Mouse (Mus musculus): ENCODE measurements around the gene Flt4. TPM values are rescaled to one million over a fixed set of nuclear protein-coding genes. Genes with fewer than 3 reads are reported as not detected.

The Flt4 gene
- polyA plus RNA-seq, 1 experiment from 2014 or later, result 4.5 TPM

DNA sequence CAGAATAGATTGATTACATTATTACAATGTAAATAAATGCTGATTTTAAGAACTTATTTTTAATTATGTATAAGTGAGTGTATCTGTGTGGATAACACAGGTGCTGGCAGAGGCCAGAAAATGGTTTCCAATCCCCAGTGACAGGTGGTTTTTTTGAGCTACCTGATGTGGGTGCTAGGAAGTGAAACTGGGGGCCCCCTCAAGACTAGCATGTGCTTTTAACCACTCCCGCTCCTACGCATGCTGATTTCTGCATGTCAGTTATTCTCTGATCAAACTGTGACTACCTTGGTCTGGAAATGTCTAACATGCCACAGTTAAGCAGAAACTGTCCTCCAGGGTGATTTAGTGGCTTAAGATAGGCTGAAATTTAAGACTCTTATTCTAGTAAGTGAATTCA is 87.4 kb downstream of the Flt4 start:
- no peak overlapping the region for H3K4me3 ChIP-seq (ENCODE audit: low read depth, low read length)
- no peaks in the 10 kb centered on the region for H3K9me3 ChIP-seq (ENCODE audit: control insufficient read depth, low read length)
- DNase-seq (ENCODE audit: low spot score) (no peak), ATAC-seq (ENCODE audit: insufficient number of reproducible peaks, low FRiP score, low TSS enrichment, low read depth) (no peak)
- no peaks in the 10 kb centered on the region for H3K4me1 ChIP-seq (ENCODE audit: control insufficient read depth, insufficient read depth, low read length)
- H3K27me3 ChIP-seq (ENCODE audit: control insufficient read depth, insufficient read depth, low read length), result no peaks in the 10 kb centered on the region
- H3K27ac ChIP-seq (replicated peaks; ENCODE audit: low read depth, low read length), result no peak overlapping the region
- no peak overlapping the region for H3K9ac ChIP-seq (ENCODE audit: low read length)
- 95% methylated on average over 2 of the region's 2 CpGs for WGBS
- peaks cover 23% of the 10 kb centered on the region for H3K36me3 ChIP-seq (ENCODE audit: control insufficient read depth, insufficient read depth, low read length)
- no peak overlapping the region for H3K4me2 ChIP-seq (ENCODE audit: low read depth, severe bottlenecking)

DNA sequence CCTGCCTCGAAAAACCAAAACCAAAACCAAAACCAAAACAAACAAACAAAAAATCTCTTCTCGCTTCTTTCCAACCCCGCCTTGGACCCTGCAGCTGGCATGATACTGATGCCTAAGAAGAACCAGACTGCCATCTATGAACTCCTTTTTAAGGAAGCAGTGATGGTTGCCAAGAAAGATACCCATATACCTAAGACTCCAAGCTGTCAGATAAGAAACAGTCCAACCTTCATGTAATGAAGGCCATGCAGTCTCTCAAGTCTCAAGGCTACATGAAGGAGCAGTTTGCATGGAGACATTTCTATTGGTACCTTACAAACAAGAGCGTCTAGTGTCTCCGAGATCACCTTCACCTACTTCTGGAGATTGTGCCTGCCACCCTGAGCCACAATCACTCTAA is 88.7 kb downstream of the Flt4 start:
- peaks cover 28% of the 10 kb centered on the region for H3K36me3 ChIP-seq (ENCODE audit: control insufficient read depth, insufficient read depth, low read length)
- no peak overlapping the region for H3K9ac ChIP-seq (ENCODE audit: low read length)
- no peak for DNase-seq (ENCODE audit: low spot score)
- H3K4me3 ChIP-seq (ENCODE audit: low read depth, low read length), result no peak overlapping the region
- ATAC-seq (ENCODE audit: insufficient number of reproducible peaks, low FRiP score, low TSS enrichment, low read depth), result no peak
- H3K27ac ChIP-seq (replicated peaks; ENCODE audit: low read depth, low read length), result no peak overlapping the region
- no peaks in the 10 kb centered on the region for H3K27me3 ChIP-seq (ENCODE audit: control insufficient read depth, insufficient read depth, low read length)
- H3K9me3 ChIP-seq (ENCODE audit: control insufficient read depth, low read length), result no peaks in the 10 kb centered on the region
- 94% methylated on average over 5 of the region's 5 CpGs for WGBS
- no peak overlapping the region for H3K4me2 ChIP-seq (ENCODE audit: low read depth, severe bottlenecking)
- H3K4me1 ChIP-seq (ENCODE audit: control insufficient read depth, insufficient read depth, low read length), result no peaks in the 10 kb centered on the region

DNA sequence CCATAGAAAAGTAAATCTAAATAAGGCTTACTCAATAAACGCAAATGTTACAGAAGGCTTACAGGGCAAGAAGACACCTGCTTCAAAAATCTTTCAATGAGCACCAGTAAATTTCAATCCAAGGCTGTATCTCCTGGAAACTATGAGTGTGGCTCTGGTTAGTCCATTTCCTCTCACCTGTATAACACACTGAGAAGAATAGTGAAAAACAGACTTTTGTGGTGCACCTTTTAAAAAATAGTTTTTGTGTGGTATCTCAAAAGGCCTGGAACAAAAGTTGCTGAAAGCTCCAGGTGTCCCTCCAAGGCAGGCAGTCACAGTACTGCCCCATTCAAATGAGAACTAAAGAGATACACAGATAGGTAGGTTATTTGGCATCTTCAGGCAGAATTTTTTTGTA is 90.0 kb downstream of the Flt4 start:
- H3K4me1 ChIP-seq (ENCODE audit: control insufficient read depth, insufficient read depth, low read length), result no peaks in the 10 kb centered on the region
- H3K36me3 ChIP-seq (ENCODE audit: control insufficient read depth, insufficient read depth, low read length), result peaks cover 30% of the 10 kb centered on the region
- H3K4me2 ChIP-seq (ENCODE audit: low read depth, severe bottlenecking), result no peak overlapping the region
- ATAC-seq (ENCODE audit: insufficient number of reproducible peaks, low FRiP score, low TSS enrichment, low read depth) (no peak), DNase-seq (ENCODE audit: low spot score) (no peak)
- 96% methylated on average over 1 of the region's 1 CpGs for WGBS
- H3K27me3 ChIP-seq (ENCODE audit: control insufficient read depth, insufficient read depth, low read length), result no peaks in the 10 kb centered on the region
- no peaks in the 10 kb centered on the region for H3K9me3 ChIP-seq (ENCODE audit: control insufficient read depth, low read length)
- no peak overlapping the region for H3K4me3 ChIP-seq (ENCODE audit: low read depth, low read length)
- no peak overlapping the region for H3K9ac ChIP-seq (ENCODE audit: low read length)
- H3K27ac ChIP-seq (replicated peaks; ENCODE audit: low read depth, low read length), result no peak overlapping the region

DNA sequence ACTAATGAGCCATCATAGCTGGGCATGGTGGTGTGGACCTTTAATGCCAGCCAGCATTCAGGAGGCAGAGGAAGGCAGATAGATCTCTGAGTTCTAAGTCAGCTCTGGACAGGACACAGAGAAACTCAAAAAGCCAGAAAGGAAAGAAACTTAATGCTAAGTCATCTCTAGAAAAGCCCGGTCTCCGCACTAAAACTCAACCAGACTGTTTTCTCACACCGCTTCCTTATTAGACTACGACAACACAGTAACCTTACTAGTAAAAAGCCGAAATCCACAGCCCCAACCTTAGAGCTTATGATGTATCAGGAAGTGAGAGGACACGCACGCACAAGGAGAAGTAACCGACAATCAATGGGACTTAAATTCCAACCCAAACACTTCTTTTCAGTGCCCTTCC is 93.0 kb downstream of the Flt4 start:
- Histone ChIP-seq H3K9ac (ENCODE audit: low read length) (no peak overlapping the region), H3K4me1 (ENCODE audit: control insufficient read depth, insufficient read depth, low read length) (no peaks in the 10 kb centered on the region), H3K36me3 (ENCODE audit: control insufficient read depth, insufficient read depth, low read length) (peaks cover 27% of the 10 kb centered on the region), H3K4me3 (ENCODE audit: low read depth, low read length) (no peak overlapping the region), H3K4me2 (ENCODE audit: low read depth, severe bottlenecking) (no peak overlapping the region), H3K27me3 (ENCODE audit: control insufficient read depth, insufficient read depth, low read length) (no peaks in the 10 kb centered on the region), H3K9me3 (ENCODE audit: control insufficient read depth, low read length) (no peaks in the 10 kb centered on the region), H3K27ac (replicated peaks; ENCODE audit: low read depth, low read length) (no peak overlapping the region)
- ATAC-seq (ENCODE audit: insufficient number of reproducible peaks, low FRiP score, low TSS enrichment, low read depth) (no peak), DNase-seq (ENCODE audit: low spot score) (no peak)
- WGBS, result 96% methylated on average over 8 of the region's 8 CpGs

Other genes with a start within 250 kb of the Flt4 start
- not detected in 2 replicates for gene Olfr1389, start 186.2 kb upstream of the Flt4 start, polyA plus RNA-seq (2014; fragmentation: Nextera tagmentation; extraction: Ambion mirVana)
- 0.11 and 0.14 TPM in 2 replicates for gene Olfr1388, start 172.6 kb upstream of the Flt4 start, polyA plus RNA-seq (2014; fragmentation: Nextera tagmentation; extraction: Ambion mirVana)
- gene Olfr1387, start 153.9 kb upstream of the Flt4 start, polyA plus RNA-seq (2014; fragmentation: Nextera tagmentation; extraction: Ambion mirVana), result not detected in 2 replicates
- gene Olfr1386, start 144.2 kb upstream of the Flt4 start, polyA plus RNA-seq (2014; fragmentation: Nextera tagmentation; extraction: Ambion mirVana), result not detected in 2 replicates
- gene Olfr1385, start 120.2 kb upstream of the Flt4 start, polyA plus RNA-seq (2014; fragmentation: Nextera tagmentation; extraction: Ambion mirVana), result not detected in 2 replicates
- gene Olfr1384, start 102.5 kb upstream of the Flt4 start, polyA plus RNA-seq (2014; fragmentation: Nextera tagmentation; extraction: Ambion mirVana), result not detected in 2 replicates
- gene Olfr1383, start 89.6 kb upstream of the Flt4 start, polyA plus RNA-seq (2014; fragmentation: Nextera tagmentation; extraction: Ambion mirVana), result not detected in 2 replicates
- not detected in 2 replicates for gene Olfr1382, start 81.0 kb upstream of the Flt4 start, polyA plus RNA-seq (2014; fragmentation: Nextera tagmentation; extraction: Ambion mirVana)
- not detected in 2 replicates for gene Olfr1381, start 65.8 kb upstream of the Flt4 start, polyA plus RNA-seq (2014; fragmentation: Nextera tagmentation; extraction: Ambion mirVana)
- not detected in 2 replicates for gene Olfr1380, start 52.4 kb upstream of the Flt4 start, polyA plus RNA-seq (2014; fragmentation: Nextera tagmentation; extraction: Ambion mirVana)
- not detected in 2 replicates for gene Scgb3a1, start 54.3 kb downstream of the Flt4 start, polyA plus RNA-seq (2014; fragmentation: Nextera tagmentation; extraction: Ambion mirVana)
- 51.5 and 53.9 TPM in 2 replicates for gene Cnot6, start 103.5 kb downstream of the Flt4 start, polyA plus RNA-seq (2014; fragmentation: Nextera tagmentation; extraction: Ambion mirVana)
- 36.3 and 37.2 TPM in 2 replicates for gene Gfpt2, start 184.9 kb downstream of the Flt4 start, polyA plus RNA-seq (2014; fragmentation: Nextera tagmentation; extraction: Ambion mirVana)
- gene Mapk9, start 237.5 kb downstream of the Flt4 start, polyA plus RNA-seq (2014; fragmentation: Nextera tagmentation; extraction: Ambion mirVana), result 34.2 and 42.5 TPM in 2 replicates